Mouse (Mus musculus): ENCODE data around the gene Ica1l.

DNA sequence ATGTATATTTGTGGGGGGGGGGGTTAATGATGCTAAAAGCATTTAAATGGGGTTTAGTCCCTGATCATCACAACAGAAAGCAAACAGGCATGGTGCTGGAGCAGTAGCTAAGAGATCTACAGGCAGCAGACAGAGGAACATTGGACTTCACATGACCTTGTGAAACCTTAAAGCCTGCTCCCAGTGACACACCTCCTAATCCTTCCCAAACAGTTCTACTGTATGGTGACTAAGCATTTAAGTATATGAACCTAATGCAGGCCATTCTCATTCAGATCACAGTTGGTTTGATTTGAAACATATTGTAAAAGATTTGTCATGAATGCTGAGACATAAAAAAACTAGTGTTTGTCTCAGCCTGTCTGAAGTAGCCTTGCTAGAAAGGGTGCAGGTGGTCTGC lies 56.4 kb downstream of the Ica1l start:
- TF ChIP-seq POLR2A (IDR thresholded peaks at IDR 0.05; ENCODE audit: borderline replicate concordance, insufficient read depth, low read length) = no peak
- no peak for TF ChIP-seq CTCF (IDR thresholded peaks at IDR 0.05; ENCODE audit: borderline replicate concordance, insufficient read depth, low read depth, low read length)
